Mouse (Mus musculus) bone marrow macrophage, adult 2 months (primary cell): Measurements from ENCODE around the gene Mlana.

ENCODE experiments used
- CTCF ChIP-seq: IDR thresholded peaks from 2 replicates; pipeline ENCODE4 v1.5.1; 2012; ENCODE audit warnings: low read depth, mild to moderate bottlenecking, low read length, moderate library complexity
- POLR2A ChIP-seq: IDR thresholded peaks from 2 replicates; pipeline ENCODE4 v1.6.1; 2012; ENCODE audit warnings: mild to moderate bottlenecking, low read depth, low read length, borderline replicate concordance

DNA sequence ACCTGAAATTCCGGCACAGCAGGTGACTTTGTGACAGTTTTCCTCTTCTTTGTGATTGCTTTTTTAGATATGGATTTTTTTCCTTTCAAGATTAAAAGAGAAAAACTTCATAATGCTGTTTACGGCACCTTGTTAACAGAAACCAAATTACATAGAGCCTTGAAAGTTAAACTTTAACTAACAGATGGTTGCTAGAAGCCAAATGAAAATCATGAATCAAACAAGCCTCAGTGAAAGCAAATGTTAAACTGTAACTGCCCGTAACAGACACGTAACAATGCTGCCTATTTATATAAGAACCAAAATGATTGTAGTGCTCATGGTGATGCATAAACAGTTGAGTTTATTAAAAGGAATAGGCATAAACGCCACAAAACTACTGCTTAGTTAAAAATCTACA is 45.9 kb downstream of the Mlana start:
- TF ChIP-seq CTCF (no peak), POLR2A (no peak)
